17 mouse cellular contexts compared by ENCODE assay signal in the genomic region with DNA sequence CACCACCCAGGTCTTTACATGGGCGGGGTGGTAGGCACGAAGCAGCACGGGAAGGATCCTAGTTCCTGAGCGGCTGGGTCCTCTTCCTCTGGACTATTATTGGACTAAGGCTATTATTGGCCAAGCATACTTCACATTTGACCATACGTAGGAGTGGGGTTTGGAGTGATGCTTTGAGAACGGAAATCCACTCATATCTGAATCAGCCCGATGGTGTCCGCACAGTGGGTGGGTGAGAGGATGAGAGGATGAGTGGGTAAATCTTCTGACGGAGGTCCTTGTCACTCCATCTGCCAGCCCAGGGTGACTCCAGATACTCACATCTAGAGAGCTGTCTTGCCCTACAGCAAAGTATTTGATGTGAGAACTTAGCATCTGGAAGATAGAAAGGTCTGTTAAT.
"Had no signal": no experiment of that assay in that cellular context is flagged by ENCODE, and none has a peak within 500 bp of the region (broad histone marks: within the 10 kb centered on the region; RNA-seq: fewer than 3 reads in every experiment).

No protein-coding gene starts in this region.

- ATAC-seq: hindbrain, embryonic 16.5 days; inflammation-experienced regulatory T-cells, adult 6 months; intestine, embryonic 15.5 days; intestine, postnatal 0 days had no signal

- DNase-seq: gastrocnemius, adult 2 months; gastrocnemius, postnatal 10 days; gastrocnemius, postnatal 25 days; heart, adult 18-20 months; heart, postnatal 10 days; heart, postnatal 4 days; kidney, adult 18-20 months; kidney, adult 8-10 months; kidney, postnatal 10 days; kidney, postnatal 25 days; kidney, postnatal 4 days; liver; liver, embryonic 13.5 days had no signal
